8 mouse cellular contexts compared by ENCODE assay signal in the genomic region with DNA sequence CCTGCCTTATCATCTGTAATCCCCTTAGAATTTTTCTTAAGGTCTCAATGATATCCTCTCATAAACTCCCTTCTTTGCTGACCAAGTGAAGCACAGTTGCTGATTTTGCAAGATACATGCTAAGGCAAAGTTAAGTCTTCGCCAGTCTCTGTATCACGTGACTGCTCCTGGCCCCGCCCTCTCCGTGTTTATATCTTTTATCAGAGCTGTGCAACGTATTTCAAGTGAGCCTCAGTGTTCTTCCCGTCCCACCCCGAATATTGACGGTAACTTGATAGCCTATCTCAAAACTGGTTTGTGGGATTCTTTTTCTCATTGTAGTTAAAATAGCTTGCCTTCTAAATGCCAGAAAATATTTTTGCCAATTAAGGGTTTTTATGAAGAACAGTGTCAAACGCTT. TPM values are rescaled to one million over a fixed set of nuclear protein-coding genes. Genes with fewer than 3 reads are reported as not detected.
A peak's percentile ranks its signal among the peaks of the same experiment; 100 is the strongest.
DNase-seq lines count a peak whose midpoint lies in the region; ATAC-seq lines count a peak whose summit lies in the region.

No protein-coding gene starts in this region.

- H3K9me3 ChIP-seq in limb, embryonic 11.5 days (ENCODE audit: control insufficient read depth, low read length) = no peaks in the 10 kb centered on the region
- no peaks in the 10 kb centered on the region for H3K9me3 ChIP-seq in limb, embryonic 10.5 days (replicated peaks)
- H3K9me3 ChIP-seq in embryonic facial prominence, embryonic 15.5 days (replicated peaks) = no peaks in the 10 kb centered on the region
- H3K9me3 ChIP-seq in heart, embryonic 16.5 days (replicated peaks; ENCODE audit: control insufficient read depth, low read length) = no peaks in the 10 kb centered on the region
- H3K9me3 ChIP-seq in midbrain, embryonic 14.5 days (ENCODE audit: control insufficient read depth, low read length) = no peaks in the 10 kb centered on the region

- peak; percentile 20 for DNase-seq in limb, embryonic 11.5 days (ENCODE audit: low spot score)
- no peak for DNase-seq in limb, embryonic 10.5 days (ENCODE audit: low spot score)
- DNase-seq in kidney, postnatal 36 days = peak; percentile 77 to 83
- DNase-seq in midbrain, embryonic 14.5 days = peak; percentile 46
- peak; percentile 75 to 79 for DNase-seq in urinary bladder, postnatal 36 days (ENCODE audit: low spot score in 2 of 2)
- no peak for DNase-seq in layer of hippocampus, adult 8-10 months (ENCODE audit: low spot score in 2 of 2)

- H3K27me3 ChIP-seq in limb, embryonic 11.5 days (ENCODE audit: control insufficient read depth, insufficient read depth, low read length) = no peaks in the 10 kb centered on the region
- no peaks in the 10 kb centered on the region for H3K27me3 ChIP-seq in limb, embryonic 10.5 days (ENCODE audit: low read depth, poor library complexity, severe bottlenecking)
- H3K27me3 ChIP-seq in embryonic facial prominence, embryonic 15.5 days = no peaks in the 10 kb centered on the region
- H3K27me3 ChIP-seq in heart, embryonic 16.5 days (ENCODE audit: control insufficient read depth, insufficient read depth, low read length) = no peaks in the 10 kb centered on the region
- H3K27me3 ChIP-seq in midbrain, embryonic 14.5 days (ENCODE audit: control insufficient read depth, insufficient read depth, low read length) = no peaks in the 10 kb centered on the region

- H3K4me3 ChIP-seq in limb, embryonic 11.5 days (ENCODE audit: low read depth, low read length) = no peak overlapping the region
- H3K4me3 ChIP-seq in limb, embryonic 10.5 days = no peak overlapping the region
- H3K4me3 ChIP-seq in embryonic facial prominence, embryonic 15.5 days (replicated peaks) = peak overlapping the region; percentile 25
- peak overlapping the region; percentile 30 for H3K4me3 ChIP-seq in heart, embryonic 16.5 days (ENCODE audit: low read length)
- H3K4me3 ChIP-seq in midbrain, embryonic 14.5 days (replicated peaks; ENCODE audit: low read depth, low read length) = 0 out of 2 replicates have a peak overlapping the region, but pooled peaks have one; percentile 9

- no peak overlapping the region for H3K9ac ChIP-seq in limb, embryonic 11.5 days (ENCODE audit: low read length)
- H3K9ac ChIP-seq in embryonic facial prominence, embryonic 15.5 days = no peak overlapping the region
- peak overlapping the region; percentile 53 for H3K9ac ChIP-seq in heart, embryonic 16.5 days (ENCODE audit: low read length)
- H3K9ac ChIP-seq in midbrain, embryonic 14.5 days (replicated peaks; ENCODE audit: low read length) = no peak overlapping the region; the same call in 1 of the 2 replicates

- no peaks in the 10 kb centered on the region for H3K36me3 ChIP-seq in limb, embryonic 11.5 days (ENCODE audit: control insufficient read depth, insufficient read depth, low read length)
- H3K36me3 ChIP-seq in limb, embryonic 10.5 days = no peaks in the 10 kb centered on the region
- no peaks in the 10 kb centered on the region for H3K36me3 ChIP-seq in embryonic facial prominence, embryonic 15.5 days
- no peaks in the 10 kb centered on the region for H3K36me3 ChIP-seq in heart, embryonic 16.5 days (ENCODE audit: control insufficient read depth, insufficient read depth)
- no peaks in the 10 kb centered on the region for H3K36me3 ChIP-seq in midbrain, embryonic 14.5 days (ENCODE audit: control insufficient read depth, insufficient read depth, low read length)

- H3K27ac ChIP-seq in limb, embryonic 11.5 days (replicated peaks; ENCODE audit: low read depth, low read length) = peak overlapping the region; percentile 1; the same call in 1 of the 2 replicates
- H3K27ac ChIP-seq in limb, embryonic 10.5 days = no peak overlapping the region; the same call in 1 of the 2 replicates
- peak overlapping the region; percentile 89 for H3K27ac ChIP-seq in embryonic facial prominence, embryonic 15.5 days (replicated peaks)
- H3K27ac ChIP-seq in heart, embryonic 16.5 days (ENCODE audit: low read length) = peak overlapping the region; percentile 81
- no peak overlapping the region for H3K27ac ChIP-seq in midbrain, embryonic 14.5 days (replicated peaks; ENCODE audit: low read depth, low read length)

- ATAC-seq in limb, embryonic 11.5 days (ENCODE audit: insufficient number of reproducible peaks, low FRiP score, low TSS enrichment, low read depth) = no peak
- ATAC-seq in embryonic facial prominence, embryonic 15.5 days (ENCODE audit: insufficient number of reproducible peaks, low FRiP score, low TSS enrichment, low read depth) = no peak
- peak; percentile 53; the same call in 1 of the 2 replicates for ATAC-seq in heart, embryonic 16.5 days (replicated peaks; ENCODE audit: extremely low read depth, insufficient read depth, low FRiP score)
- ATAC-seq in midbrain, embryonic 14.5 days (ENCODE audit: low FRiP score, low TSS enrichment) = no peak

- 0 out of 2 replicates have a peak overlapping the region, but pooled peaks have one; percentile 1 for H3K4me2 ChIP-seq in limb, embryonic 11.5 days (ENCODE audit: low read depth, severe bottlenecking)
- H3K4me2 ChIP-seq in embryonic facial prominence, embryonic 15.5 days (replicated peaks) = peak overlapping the region; percentile 40
- peak overlapping the region; percentile 64 for H3K4me2 ChIP-seq in heart, embryonic 16.5 days (ENCODE audit: low read depth, low read length)
- peak overlapping the region; percentile 45 for H3K4me2 ChIP-seq in midbrain, embryonic 14.5 days (ENCODE audit: low read length)

- peaks cover 10% of the 10 kb centered on the region for H3K4me1 ChIP-seq in limb, embryonic 11.5 days (ENCODE audit: control insufficient read depth, insufficient read depth, low read length)
- H3K4me1 ChIP-seq in limb, embryonic 10.5 days = peaks cover 29% of the 10 kb centered on the region
- H3K4me1 ChIP-seq in embryonic facial prominence, embryonic 15.5 days = peaks cover 48% of the 10 kb centered on the region
- H3K4me1 ChIP-seq in heart, embryonic 16.5 days (ENCODE audit: control insufficient read depth, insufficient read depth, low read length) = no peaks in the 10 kb centered on the region; the same call in 1 of the 2 replicates
- H3K4me1 ChIP-seq in midbrain, embryonic 14.5 days (ENCODE audit: control insufficient read depth, insufficient read depth, low read length) = no peaks in the 10 kb centered on the region; the same call in 1 of the 2 replicates

- 68% methylated on average over 9 of the region's 9 CpGs for WGBS in limb, embryonic 11.5 days
- 79% methylated on average over 9 of the region's 9 CpGs for WGBS in limb, embryonic 10.5 days
- 16% methylated on average over 9 of the region's 9 CpGs for WGBS in embryonic facial prominence, embryonic 15.5 days
- 23% methylated on average over 9 of the region's 9 CpGs for WGBS in heart, embryonic 16.5 days
- WGBS in midbrain, embryonic 14.5 days = 76% methylated on average over 9 of the region's 9 CpGs

RNA-seq across cellular contexts. Expression of a gene that starts 29.5 kb away (rescaled TPM):
- polyA plus RNA-seq in limb, embryonic 11.5 days (2014; fragmentation: Nextera tagmentation; extraction: Ambion mirVana) = 26.0 and 29.2 TPM in 2 replicates
- polyA plus RNA-seq in limb, embryonic 10.5 days (2016; fragmentation: Nextera tagmentation; extraction: Ambion mirVana) = 32.3 and 35.9 TPM in 2 replicates
- 24.4 and 31.1 TPM in 2 replicates for polyA plus RNA-seq in embryonic facial prominence, embryonic 15.5 days (2015; fragmentation: Nextera tagmentation; extraction: Ambion mirVana)
- polyA plus RNA-seq in heart, embryonic 16.5 days (2015; fragmentation: Nextera tagmentation; extraction: Ambion mirVana) = 16.9 and 18.3 TPM in 2 replicates
- 19.8 and 23.8 TPM in 2 replicates for polyA plus RNA-seq in midbrain, embryonic 14.5 days (2014; fragmentation: Nextera tagmentation; extraction: Ambion mirVana)
- 10 to 100 TPM; 17.6 to 25.9 (median 22.3) TPM for total RNA-seq in layer of hippocampus, adult 8-10 months (2022)

RNA-seq across cellular contexts. Expression of a gene that starts 30.3 kb away (rescaled TPM):
- polyA plus RNA-seq in limb, embryonic 11.5 days (2014; fragmentation: Nextera tagmentation; extraction: Ambion mirVana) = 19.8 and 21.2 TPM in 2 replicates
- polyA plus RNA-seq in limb, embryonic 10.5 days (2016; fragmentation: Nextera tagmentation; extraction: Ambion mirVana) = 20.5 and 20.6 TPM in 2 replicates
- polyA plus RNA-seq in embryonic facial prominence, embryonic 15.5 days (2015; fragmentation: Nextera tagmentation; extraction: Ambion mirVana) = 15.3 and 16.2 TPM in 2 replicates
- 15.5 and 16.5 TPM in 2 replicates for polyA plus RNA-seq in heart, embryonic 16.5 days (2015; fragmentation: Nextera tagmentation; extraction: Ambion mirVana)
- 16.1 and 17.5 TPM in 2 replicates for polyA plus RNA-seq in midbrain, embryonic 14.5 days (2014; fragmentation: Nextera tagmentation; extraction: Ambion mirVana)
- total RNA-seq in layer of hippocampus, adult 8-10 months (2022) = 10 to 100 TPM; 12.0 to 13.4 (median 12.5) TPM

RNA-seq across cellular contexts. Expression of a gene that starts 59.0 kb away (rescaled TPM):
- 12.7 and 13.6 TPM in 2 replicates for polyA plus RNA-seq in limb, embryonic 11.5 days (2014; fragmentation: Nextera tagmentation; extraction: Ambion mirVana)
- 9.5 and 10.5 TPM in 2 replicates for polyA plus RNA-seq in limb, embryonic 10.5 days (2016; fragmentation: Nextera tagmentation; extraction: Ambion mirVana)
- polyA plus RNA-seq in embryonic facial prominence, embryonic 15.5 days (2015; fragmentation: Nextera tagmentation; extraction: Ambion mirVana) = 14.7 and 15.8 TPM in 2 replicates
- polyA plus RNA-seq in heart, embryonic 16.5 days (2015; fragmentation: Nextera tagmentation; extraction: Ambion mirVana) = 7.9 and 9.0 TPM in 2 replicates
- 20.9 and 21.4 TPM in 2 replicates for polyA plus RNA-seq in midbrain, embryonic 14.5 days (2014; fragmentation: Nextera tagmentation; extraction: Ambion mirVana)
- total RNA-seq in layer of hippocampus, adult 8-10 months (2022) = 10 to 100 TPM; 18.7 to 26.0 (median 21.8) TPM

Comparison
In these comparisons a context has a peak if more than half of its experiments do, and no peak if none do; other contexts are left out.
1. DNase-seq: peak in limb, embryonic 11.5 days (single experiment), kidney, postnatal 36 days (2 of 2), midbrain, embryonic 14.5 days (single experiment) and urinary bladder, postnatal 36 days (2 of 2); none in limb, embryonic 10.5 days (single experiment) and layer of hippocampus, adult 8-10 months (0 of 2).
2. H3K27ac ChIP-seq: peak in limb, embryonic 11.5 days (single experiment), embryonic facial prominence, embryonic 15.5 days (single experiment) and heart, embryonic 16.5 days (single experiment); none in limb, embryonic 10.5 days (single experiment) and midbrain, embryonic 14.5 days (single experiment).
3. H3K4me2 ChIP-seq: peak in every context shown above with its lines; median percentile 64 in heart, embryonic 16.5 days; 45 in midbrain, embryonic 14.5 days; 40 in embryonic facial prominence, embryonic 15.5 days; 1 in limb, embryonic 11.5 days.
4. H3K4me3 ChIP-seq: peak in embryonic facial prominence, embryonic 15.5 days (single experiment), heart, embryonic 16.5 days (single experiment) and midbrain, embryonic 14.5 days (single experiment); none in limb, embryonic 11.5 days (single experiment) and limb, embryonic 10.5 days (single experiment).